Mouse (Mus musculus): Measurements from ENCODE around the gene Htr5b. TPM values are rescaled to one million over a fixed set of nuclear protein-coding genes. Genes with fewer than 3 reads are reported as not detected.

Htr5b gene
- polyA plus RNA-seq (2014; fragmentation: Nextera tagmentation; extraction: Ambion mirVana), result 0.67 and 1.1 TPM in 2 replicates

DNA sequence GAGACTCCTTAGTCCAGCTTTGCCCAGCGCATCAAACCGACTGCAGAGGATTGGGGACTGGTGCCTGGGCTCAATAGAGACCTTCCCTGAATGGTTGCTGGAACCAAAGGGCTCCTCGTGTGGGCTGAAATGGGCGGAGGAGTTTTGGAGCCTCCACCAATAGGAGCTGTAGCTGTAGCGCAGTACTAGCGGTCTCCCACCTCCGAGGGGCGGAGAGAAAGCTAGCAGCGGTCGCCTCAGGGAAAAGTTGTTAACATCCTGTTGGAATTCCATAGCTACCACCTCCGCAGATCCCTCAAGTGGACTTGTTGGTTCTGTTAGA, at the start of gene Htr5b:
Gene Htr5b, minus strand, starts transcription at position 67 of the 322 bp plus-strand sequence.
- Histone ChIP-seq H3K27ac (ENCODE audit: low read depth, low read length) (no peak within 1 kb of the TSS), H3K9ac (replicated peaks; ENCODE audit: low read depth, low read length) (peak within 1 kb of the TSS; percentile 7; the same call in 1 of the 2 replicates), H3K4me2 (ENCODE audit: low read depth, low read length) (peak within 1 kb of the TSS; percentile 56), H3K9me3 (ENCODE audit: control insufficient read depth, low read length) (no peaks in the 10 kb centered on the region), H3K36me3 (ENCODE audit: control insufficient read depth, insufficient read depth, low read length) (no peaks in the 10 kb centered on the region), H3K4me1 (ENCODE audit: control insufficient read depth, insufficient read depth, low read length) (no peaks in the 10 kb centered on the region), H3K4me3 (ENCODE audit: low read depth, low read length) (peak within 1 kb of the TSS; percentile 30), H3K27me3 (ENCODE audit: control insufficient read depth, insufficient read depth, low read length) (peaks cover 10% of the 10 kb centered on the region)
- ATAC-seq (ENCODE audit: low read depth), result peak; percentile 91
- 2% methylated on average over 11 of the region's 11 CpGs for WGBS

DNA sequence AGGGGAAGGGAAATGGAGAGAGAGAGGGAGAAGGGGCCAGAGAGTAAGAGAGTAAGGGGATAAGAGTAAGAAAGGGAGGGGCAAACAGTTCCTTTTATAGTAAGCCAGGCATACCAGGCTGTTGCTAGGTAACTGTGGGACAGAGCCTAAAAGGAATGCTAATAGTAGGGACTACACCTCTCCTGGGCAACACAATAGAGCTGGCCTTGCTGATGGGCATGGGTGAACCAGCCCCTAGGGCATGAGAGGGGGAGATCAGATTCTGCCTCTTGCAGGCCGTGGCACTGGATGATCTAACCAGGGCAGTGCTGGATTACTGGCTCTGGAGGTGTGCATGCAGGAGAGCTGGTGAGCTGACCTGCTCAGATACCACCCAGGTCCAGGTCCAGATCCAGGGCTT, 49.2 kb upstream of the Htr5b start:
- H3K9ac ChIP-seq (replicated peaks; ENCODE audit: low read depth, low read length), result no peak overlapping the region
- WGBS, result 50% methylated on average over 1 of the region's 1 CpGs
- no peak for ATAC-seq (ENCODE audit: low read depth)
- H3K9me3 ChIP-seq (ENCODE audit: control insufficient read depth, low read length), result no peaks in the 10 kb centered on the region
- no peaks in the 10 kb centered on the region for H3K4me1 ChIP-seq (ENCODE audit: control insufficient read depth, insufficient read depth, low read length)
- H3K36me3 ChIP-seq (ENCODE audit: control insufficient read depth, insufficient read depth, low read length), result no peaks in the 10 kb centered on the region
- H3K27ac ChIP-seq (ENCODE audit: low read depth, low read length), result no peak overlapping the region
- no peak overlapping the region for H3K4me2 ChIP-seq (ENCODE audit: low read depth, low read length)
- H3K27me3 ChIP-seq (ENCODE audit: control insufficient read depth, insufficient read depth, low read length), result no peaks in the 10 kb centered on the region
- no peak overlapping the region for H3K4me3 ChIP-seq (ENCODE audit: low read depth, low read length)

- Histone ChIP-seq H3K9ac (replicated peaks; ENCODE audit: low read depth, low read length) (no peak overlapping the region), H3K4me1 (ENCODE audit: control insufficient read depth, insufficient read depth, low read length) (peaks cover 8% of the 10 kb centered on the region), H3K4me2 (ENCODE audit: low read depth, low read length) (no peak overlapping the region), H3K9me3 (ENCODE audit: control insufficient read depth, low read length) (no peaks in the 10 kb centered on the region), H3K36me3 (ENCODE audit: control insufficient read depth, insufficient read depth, low read length) (no peaks in the 10 kb centered on the region), H3K27ac (ENCODE audit: low read depth, low read length) (no peak overlapping the region), H3K27me3 (ENCODE audit: control insufficient read depth, insufficient read depth, low read length) (no peaks in the 10 kb centered on the region), H3K4me3 (ENCODE audit: low read depth, low read length) (no peak overlapping the region)
- WGBS, result 86% methylated on average over 7 of the region's 7 CpGs
- ATAC-seq (ENCODE audit: low read depth), result no peak
Observed at GRCm38 (mm10) chr1:121570522-121570921, 42.3 kb upstream of the Htr5b start.

GRCm38 (mm10) chr1:121567521-121568489, 39.5 kb upstream of the Htr5b start, which contains the start of gene Ddx18:
Gene Ddx18 (minus strand): TSS chr1:121567989.
- 7% methylated on average over 53 of the region's 53 CpGs for WGBS

GRCm38 (mm10) chr1:121557861-121558260, 29.6 kb upstream of the Htr5b start:
- Histone ChIP-seq H3K9me3 (ENCODE audit: control insufficient read depth, low read length) (no peaks in the 10 kb centered on the region), H3K4me1 (ENCODE audit: control insufficient read depth, insufficient read depth, low read length) (no peaks in the 10 kb centered on the region), H3K27me3 (ENCODE audit: control insufficient read depth, insufficient read depth, low read length) (no peaks in the 10 kb centered on the region), H3K36me3 (ENCODE audit: control insufficient read depth, insufficient read depth, low read length) (peaks cover 69% of the 10 kb centered on the region), H3K4me3 (ENCODE audit: low read depth, low read length) (no peak overlapping the region), H3K9ac (replicated peaks; ENCODE audit: low read depth, low read length) (no peak overlapping the region), H3K27ac (ENCODE audit: low read depth, low read length) (no peak overlapping the region), H3K4me2 (ENCODE audit: low read depth, low read length) (no peak overlapping the region)
- no peak for ATAC-seq (ENCODE audit: low read depth)
- WGBS, result 98% methylated on average over 5 of the region's 5 CpGs

More at GRCm38 (mm10) chr1:121567521-121568489, 39.5 kb upstream of the Htr5b start, which contains the start of gene Ddx18:
- Histone ChIP-seq H3K27me3 (ENCODE audit: control insufficient read depth, insufficient read depth, low read length) (no peaks in the 10 kb centered on the region), H3K27ac (ENCODE audit: low read depth, low read length) (peak within 1 kb of the TSS; percentile 28; the same call in 1 of the 2 replicates), H3K4me2 (ENCODE audit: low read depth, low read length) (peak within 1 kb of the TSS; percentile 83), H3K36me3 (ENCODE audit: control insufficient read depth, insufficient read depth, low read length) (peaks cover 19% of the 10 kb centered on the region), H3K9me3 (ENCODE audit: control insufficient read depth, low read length) (no peaks in the 10 kb centered on the region), H3K9ac (replicated peaks; ENCODE audit: low read depth, low read length) (peak within 1 kb of the TSS; percentile 62), H3K4me1 (ENCODE audit: control insufficient read depth, insufficient read depth, low read length) (peaks cover 8% of the 10 kb centered on the region), H3K4me3 (ENCODE audit: low read depth, low read length) (peak within 1 kb of the TSS; percentile 67)
- ATAC-seq (ENCODE audit: low read depth), result peak; percentile 99

DNA sequence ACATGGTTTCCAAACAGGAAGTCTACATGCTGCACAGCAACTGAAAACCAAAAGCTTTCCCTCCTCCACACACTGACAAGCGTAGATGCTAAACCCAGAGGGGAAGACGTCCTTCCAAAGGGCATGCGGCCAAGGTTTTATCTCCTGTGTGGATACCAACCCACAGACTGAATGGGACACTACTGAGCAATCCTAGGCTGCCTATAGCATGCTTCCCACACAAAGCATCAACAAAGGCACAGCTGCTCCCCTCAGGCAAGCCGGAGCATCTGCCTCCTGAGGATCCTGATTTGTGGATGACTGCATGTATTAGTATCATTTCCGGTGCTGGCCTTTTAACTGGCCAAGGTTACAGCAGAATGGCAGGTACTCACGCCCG, 23.2 kb upstream of the Htr5b start:
- H3K36me3 ChIP-seq (ENCODE audit: control insufficient read depth, insufficient read depth, low read length), result peaks cover 20% of the 10 kb centered on the region
- 73% methylated on average over 7 of the region's 7 CpGs for WGBS

GRCm38 (mm10) chr1:121550801-121551456, 22.7 kb upstream of the Htr5b start:
- WGBS, result 88% methylated on average over 16 of the region's 16 CpGs
- no peak overlapping the region for H3K27ac ChIP-seq (ENCODE audit: low read depth, low read length)
- peaks cover 19% of the 10 kb centered on the region for H3K36me3 ChIP-seq (ENCODE audit: control insufficient read depth, insufficient read depth, low read length)
- no peaks in the 10 kb centered on the region for H3K27me3 ChIP-seq (ENCODE audit: control insufficient read depth, insufficient read depth, low read length)
- no peak overlapping the region for H3K4me3 ChIP-seq (ENCODE audit: low read depth, low read length)
- no peaks in the 10 kb centered on the region for H3K9me3 ChIP-seq (ENCODE audit: control insufficient read depth, low read length)
- H3K4me2 ChIP-seq (ENCODE audit: low read depth, low read length), result no peak overlapping the region
- no peak overlapping the region for H3K9ac ChIP-seq (replicated peaks; ENCODE audit: low read depth, low read length)
- no peaks in the 10 kb centered on the region for H3K4me1 ChIP-seq (ENCODE audit: control insufficient read depth, insufficient read depth, low read length)
- ATAC-seq (ENCODE audit: low read depth), result no peak; the same call in 1 of the 2 replicates

More for the DNA sequence above, 23.2 kb upstream of the Htr5b start:
- Histone ChIP-seq H3K4me3 (ENCODE audit: low read depth, low read length) (no peak overlapping the region), H3K27ac (ENCODE audit: low read depth, low read length) (no peak overlapping the region), H3K4me1 (ENCODE audit: control insufficient read depth, insufficient read depth, low read length) (no peaks in the 10 kb centered on the region), H3K9me3 (ENCODE audit: control insufficient read depth, low read length) (no peaks in the 10 kb centered on the region), H3K9ac (replicated peaks; ENCODE audit: low read depth, low read length) (no peak overlapping the region), H3K27me3 (ENCODE audit: control insufficient read depth, insufficient read depth, low read length) (no peaks in the 10 kb centered on the region), H3K4me2 (ENCODE audit: low read depth, low read length) (no peak overlapping the region)
- ATAC-seq (ENCODE audit: low read depth), result no peak; the same call in 1 of the 2 replicates

DNA sequence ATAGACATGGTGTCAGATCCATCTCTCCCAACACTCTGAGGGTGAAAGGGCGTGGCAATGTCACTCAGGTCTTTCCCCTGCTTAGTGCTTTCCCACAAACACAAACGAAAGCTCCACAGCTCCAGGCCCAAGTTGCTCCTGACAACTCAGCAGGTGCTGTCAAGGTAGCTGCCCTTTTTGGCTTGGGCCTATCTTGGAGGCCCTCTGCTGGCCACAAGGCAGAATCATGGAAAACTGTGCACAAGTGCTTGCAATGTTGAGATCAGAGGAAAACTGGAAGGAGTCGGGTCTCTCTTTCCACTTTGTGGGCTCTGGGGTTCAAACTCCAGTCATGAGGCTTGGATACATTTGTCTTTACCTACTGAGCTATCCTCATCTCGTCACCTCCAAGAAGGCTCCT, 21.2 kb upstream of the Htr5b start:
- H3K36me3 ChIP-seq (ENCODE audit: control insufficient read depth, insufficient read depth, low read length), result peaks cover 5% of the 10 kb centered on the region; the same call in 1 of the 2 replicates
- H3K9me3 ChIP-seq (ENCODE audit: control insufficient read depth, low read length), result no peaks in the 10 kb centered on the region
- no peaks in the 10 kb centered on the region for H3K27me3 ChIP-seq (ENCODE audit: control insufficient read depth, insufficient read depth, low read length)
- H3K4me3 ChIP-seq (ENCODE audit: low read depth, low read length), result no peak overlapping the region
- H3K9ac ChIP-seq (replicated peaks; ENCODE audit: low read depth, low read length), result no peak overlapping the region
- no peak overlapping the region for H3K4me2 ChIP-seq (ENCODE audit: low read depth, low read length)
- 85% methylated on average over 4 of the region's 4 CpGs for WGBS
- no peak overlapping the region for H3K27ac ChIP-seq (ENCODE audit: low read depth, low read length)
- H3K4me1 ChIP-seq (ENCODE audit: control insufficient read depth, insufficient read depth, low read length), result no peaks in the 10 kb centered on the region
- ATAC-seq (ENCODE audit: low read depth), result no peak

GRCm38 (mm10) chr1:121548667-121549066, 20.4 kb upstream of the Htr5b start:
- H3K36me3 ChIP-seq (ENCODE audit: control insufficient read depth, insufficient read depth, low read length), result no peaks in the 10 kb centered on the region; the same call in 1 of the 2 replicates
- H3K4me2 ChIP-seq (ENCODE audit: low read depth, low read length), result no peak overlapping the region
- 95% methylated on average over 4 of the region's 4 CpGs for WGBS
- no peak overlapping the region for H3K27ac ChIP-seq (ENCODE audit: low read depth, low read length)
- ATAC-seq (ENCODE audit: low read depth), result no peak
- H3K9ac ChIP-seq (replicated peaks; ENCODE audit: low read depth, low read length), result no peak overlapping the region
- H3K4me3 ChIP-seq (ENCODE audit: low read depth, low read length), result no peak overlapping the region
- no peaks in the 10 kb centered on the region for H3K9me3 ChIP-seq (ENCODE audit: control insufficient read depth, low read length)
- no peaks in the 10 kb centered on the region for H3K27me3 ChIP-seq (ENCODE audit: control insufficient read depth, insufficient read depth, low read length)
- H3K4me1 ChIP-seq (ENCODE audit: control insufficient read depth, insufficient read depth, low read length), result no peaks in the 10 kb centered on the region
